Mouse (Mus musculus): ENCODE measurements at regions not wholly inside any gene's neighbourhood (a gene's known extent, or its start where the extent isn't known, plus 50 kb on each side); places are given as distances from the start of the nearest gene placed in this dataset.

DNA sequence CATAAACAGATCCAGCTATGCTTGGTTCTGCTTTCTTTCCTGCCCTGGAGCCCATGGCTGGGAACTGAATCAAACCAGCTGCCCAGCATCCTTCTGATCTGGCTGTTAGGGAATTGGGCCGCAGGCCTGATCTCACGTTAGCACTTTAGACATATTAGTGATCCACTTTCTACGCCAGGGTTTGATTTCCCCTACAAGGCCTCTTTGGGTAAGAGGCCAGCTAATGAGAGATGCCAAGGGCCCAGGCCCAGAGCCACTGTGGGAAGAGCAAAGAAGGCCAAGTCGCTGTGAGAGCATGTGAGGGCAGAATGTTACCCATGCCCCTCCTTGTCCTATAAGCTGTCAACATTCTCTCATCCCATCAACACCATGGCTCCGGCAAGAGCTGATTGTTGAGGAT is 116.3 kb downstream of the Olfm1 start:
- Histone ChIP-seq H3K27ac (ENCODE audit: low read length) (no peak overlapping the region), H3K4me2 (replicated peaks; ENCODE audit: low read depth, low read length) (no peak overlapping the region), H3K4me1 (ENCODE audit: insufficient read depth, low read length) (no peaks in the 10 kb centered on the region), H3K27me3 (ENCODE audit: insufficient read depth, low read length) (no peaks in the 10 kb centered on the region), H3K9me3 (ENCODE audit: low read length) (no peaks in the 10 kb centered on the region), H3K36me3 (ENCODE audit: insufficient read depth, low read length) (no peaks in the 10 kb centered on the region), H3K9ac (replicated peaks; ENCODE audit: low read length) (no peak overlapping the region), H3K4me3 (ENCODE audit: low read length) (no peak overlapping the region)
- 85% methylated on average over 5 of the region's 5 CpGs for WGBS
- ATAC-seq (ENCODE audit: low FRiP score, low TSS enrichment), result no peak

DNA sequence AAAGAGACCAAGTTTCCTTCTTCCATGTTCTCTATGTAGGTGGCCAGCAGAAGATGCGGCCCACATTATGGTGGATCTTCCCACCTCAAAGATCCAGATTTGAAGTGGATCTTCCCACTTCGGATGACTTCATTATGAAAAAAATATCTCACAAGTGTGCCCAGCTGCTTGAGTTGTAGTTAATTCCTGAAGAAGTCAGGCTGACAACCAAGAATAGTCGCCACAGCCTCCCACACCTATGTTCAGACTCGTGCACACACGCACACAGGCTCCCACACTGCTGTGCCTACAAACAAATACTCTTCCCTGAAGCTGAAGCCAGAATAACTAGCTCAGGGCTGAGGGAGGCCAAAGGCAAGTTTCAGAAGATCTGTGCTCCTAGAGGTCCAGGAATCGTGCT is 119.4 kb downstream of the Olfm1 start:
- H3K9ac ChIP-seq (replicated peaks; ENCODE audit: low read length), result no peak overlapping the region
- no peak overlapping the region for H3K27ac ChIP-seq (ENCODE audit: low read length)
- ATAC-seq (ENCODE audit: low FRiP score, low TSS enrichment), result no peak
- WGBS, result 79% methylated on average over 6 of the region's 6 CpGs
- no peak overlapping the region for H3K4me3 ChIP-seq (ENCODE audit: low read length)
- no peaks in the 10 kb centered on the region for H3K9me3 ChIP-seq (ENCODE audit: low read length)
- no peak overlapping the region for H3K4me2 ChIP-seq (replicated peaks; ENCODE audit: low read depth, low read length)
- H3K36me3 ChIP-seq (ENCODE audit: insufficient read depth, low read length), result no peaks in the 10 kb centered on the region
- no peaks in the 10 kb centered on the region for H3K27me3 ChIP-seq (ENCODE audit: insufficient read depth, low read length)
- no peaks in the 10 kb centered on the region for H3K4me1 ChIP-seq (ENCODE audit: insufficient read depth, low read length)

DNA sequence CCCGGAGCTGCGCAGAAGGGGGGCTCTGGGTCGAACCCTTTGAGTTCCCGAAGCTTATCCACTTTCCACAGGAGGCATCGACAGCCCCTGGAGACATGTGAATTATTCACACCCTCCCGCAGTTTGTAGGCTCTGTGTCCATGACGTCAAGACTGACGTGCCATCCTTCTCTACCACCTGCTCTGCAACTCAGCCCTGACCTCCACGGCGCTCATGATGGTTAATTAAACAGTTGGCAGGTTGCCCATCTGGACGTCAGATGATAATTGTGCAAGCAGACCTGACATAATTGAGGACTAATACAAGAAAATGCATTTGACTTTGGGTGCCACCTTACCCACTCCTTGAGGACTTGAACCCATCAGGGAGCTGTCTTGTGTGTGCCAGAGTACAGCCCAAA is 121.1 kb upstream of the Ppp1r26 start:
- Histone ChIP-seq H3K9me3 (ENCODE audit: low read length) (no peaks in the 10 kb centered on the region), H3K4me1 (ENCODE audit: insufficient read depth, low read length) (no peaks in the 10 kb centered on the region), H3K4me2 (replicated peaks; ENCODE audit: low read depth, low read length) (no peak overlapping the region), H3K27ac (ENCODE audit: low read length) (no peak overlapping the region), H3K4me3 (ENCODE audit: low read length) (no peak overlapping the region), H3K27me3 (ENCODE audit: insufficient read depth, low read length) (0 out of 2 replicates have a peak, but pooled peaks cover 2% of the 10 kb centered on the region), H3K36me3 (ENCODE audit: insufficient read depth, low read length) (no peaks in the 10 kb centered on the region), H3K9ac (replicated peaks; ENCODE audit: low read length) (no peak overlapping the region)
- no peak for ATAC-seq (ENCODE audit: low FRiP score, low TSS enrichment)
- WGBS, result 59% methylated on average over 11 of the region's 11 CpGs

DNA sequence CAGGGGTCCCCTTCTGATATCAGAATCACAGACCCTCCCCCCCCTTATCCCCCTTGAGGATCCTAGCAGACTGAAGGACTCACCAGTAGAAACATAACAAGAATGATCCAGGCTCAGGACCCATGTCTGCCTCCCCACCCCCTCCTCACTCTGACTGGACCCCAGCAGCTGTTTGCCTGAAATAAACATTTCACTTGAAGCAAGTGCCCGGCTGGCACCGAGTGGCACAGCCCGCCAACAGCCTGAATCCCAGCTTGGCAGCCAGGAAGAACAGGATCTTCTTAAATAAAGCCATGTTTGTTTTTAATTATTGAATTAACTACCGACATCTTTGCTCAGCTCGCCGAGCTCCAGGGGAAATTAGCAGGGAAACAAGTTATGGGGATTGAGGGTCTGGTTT is 120.5 kb upstream of the Ppp1r26 start:
- Histone ChIP-seq H3K36me3 (ENCODE audit: insufficient read depth, low read length) (no peaks in the 10 kb centered on the region), H3K4me1 (ENCODE audit: insufficient read depth, low read length) (no peaks in the 10 kb centered on the region), H3K27ac (ENCODE audit: low read length) (no peak overlapping the region), H3K4me3 (ENCODE audit: low read length) (no peak overlapping the region), H3K9me3 (ENCODE audit: low read length) (no peaks in the 10 kb centered on the region), H3K4me2 (replicated peaks; ENCODE audit: low read depth, low read length) (no peak overlapping the region), H3K9ac (replicated peaks; ENCODE audit: low read length) (no peak overlapping the region), H3K27me3 (ENCODE audit: insufficient read depth, low read length) (0 out of 2 replicates have a peak, but pooled peaks cover 2% of the 10 kb centered on the region)
- ATAC-seq (ENCODE audit: low FRiP score, low TSS enrichment), result no peak
- WGBS, result 69% methylated on average over 6 of the region's 6 CpGs

- no peak overlapping the region for H3K4me3 ChIP-seq (ENCODE audit: low read length)
- no peaks in the 10 kb centered on the region for H3K36me3 ChIP-seq (ENCODE audit: insufficient read depth, low read length)
- H3K9ac ChIP-seq (replicated peaks; ENCODE audit: low read length), result no peak overlapping the region
- no peak overlapping the region for H3K27ac ChIP-seq (ENCODE audit: low read length)
- no peaks in the 10 kb centered on the region for H3K4me1 ChIP-seq (ENCODE audit: insufficient read depth, low read length)
- 0 out of 2 replicates have a peak, but pooled peaks cover 2% of the 10 kb centered on the region for H3K27me3 ChIP-seq (ENCODE audit: insufficient read depth, low read length)
- no peaks in the 10 kb centered on the region for H3K9me3 ChIP-seq (ENCODE audit: low read length)
- WGBS, result 83% methylated on average over 3 of the region's 3 CpGs
- ATAC-seq (ENCODE audit: low FRiP score, low TSS enrichment), result no peak
- no peak overlapping the region for H3K4me2 ChIP-seq (replicated peaks; ENCODE audit: low read depth, low read length)
Measured at GRCm38 (mm10) chr2:28326682-28327081, 119.9 kb upstream of the Ppp1r26 start.

- H3K4me2 ChIP-seq (replicated peaks; ENCODE audit: low read depth, low read length), result no peak overlapping the region
- ATAC-seq (ENCODE audit: low FRiP score, low TSS enrichment), result no peak
- 93% methylated on average over 5 of the region's 5 CpGs for WGBS
- no peaks in the 10 kb centered on the region for H3K4me1 ChIP-seq (ENCODE audit: insufficient read depth, low read length)
- no peak overlapping the region for H3K9ac ChIP-seq (replicated peaks; ENCODE audit: low read length)
- H3K4me3 ChIP-seq (ENCODE audit: low read length), result no peak overlapping the region
- H3K9me3 ChIP-seq (ENCODE audit: low read length), result no peaks in the 10 kb centered on the region
- no peak overlapping the region for H3K27ac ChIP-seq (ENCODE audit: low read length)
- no peaks in the 10 kb centered on the region for H3K36me3 ChIP-seq (ENCODE audit: insufficient read depth, low read length)
- H3K27me3 ChIP-seq (ENCODE audit: insufficient read depth, low read length), result no peaks in the 10 kb centered on the region
Measured at GRCm38 (mm10) chr2:28329130-28329529, 117.5 kb upstream of the Ppp1r26 start.

- no peaks in the 10 kb centered on the region for H3K27me3 ChIP-seq (ENCODE audit: insufficient read depth, low read length)
- no peak overlapping the region for H3K4me3 ChIP-seq (ENCODE audit: low read length)
- H3K9me3 ChIP-seq (ENCODE audit: low read length), result no peaks in the 10 kb centered on the region
- H3K4me1 ChIP-seq (ENCODE audit: insufficient read depth, low read length), result no peaks in the 10 kb centered on the region
- no peaks in the 10 kb centered on the region for H3K36me3 ChIP-seq (ENCODE audit: insufficient read depth, low read length)
- H3K4me2 ChIP-seq (replicated peaks; ENCODE audit: low read depth, low read length), result no peak overlapping the region
- 27% methylated on average over 9 of the region's 9 CpGs for WGBS
- H3K9ac ChIP-seq (replicated peaks; ENCODE audit: low read length), result no peak overlapping the region
- ATAC-seq (ENCODE audit: low FRiP score, low TSS enrichment), result no peak
- no peak overlapping the region for H3K27ac ChIP-seq (ENCODE audit: low read length)
Measured at GRCm38 (mm10) chr2:28335141-28335789, 111.3 kb upstream of the Ppp1r26 start.

DNA sequence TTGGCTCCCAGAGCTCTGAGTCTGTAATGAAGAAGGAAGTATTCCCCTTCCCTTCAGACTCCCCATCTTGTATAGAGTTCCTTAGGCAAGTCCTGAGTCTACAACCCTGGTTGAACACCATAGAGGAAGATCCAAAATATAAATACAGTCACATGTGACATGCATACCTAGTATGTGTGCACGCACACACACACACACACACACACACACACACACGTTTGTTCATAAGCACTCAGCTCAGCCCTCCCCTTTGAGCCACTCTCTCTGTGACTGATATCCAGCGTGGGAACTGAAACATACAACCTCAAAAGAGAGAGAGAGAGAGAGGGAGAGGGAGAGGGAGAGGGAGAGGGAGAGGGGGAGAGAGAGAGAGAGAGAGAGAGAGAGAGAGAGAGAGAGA is 110.8 kb upstream of the Ppp1r26 start:
- no peak for ATAC-seq (ENCODE audit: low FRiP score, low TSS enrichment)
- WGBS, result 58% methylated on average over 3 of the region's 3 CpGs
- Histone ChIP-seq H3K4me3 (ENCODE audit: low read length) (no peak overlapping the region), H3K27me3 (ENCODE audit: insufficient read depth, low read length) (no peaks in the 10 kb centered on the region), H3K27ac (ENCODE audit: low read length) (no peak overlapping the region), H3K36me3 (ENCODE audit: insufficient read depth, low read length) (no peaks in the 10 kb centered on the region), H3K9ac (replicated peaks; ENCODE audit: low read length) (no peak overlapping the region), H3K4me1 (ENCODE audit: insufficient read depth, low read length) (no peaks in the 10 kb centered on the region), H3K4me2 (replicated peaks; ENCODE audit: low read depth, low read length) (no peak overlapping the region), H3K9me3 (ENCODE audit: low read length) (no peaks in the 10 kb centered on the region)

DNA sequence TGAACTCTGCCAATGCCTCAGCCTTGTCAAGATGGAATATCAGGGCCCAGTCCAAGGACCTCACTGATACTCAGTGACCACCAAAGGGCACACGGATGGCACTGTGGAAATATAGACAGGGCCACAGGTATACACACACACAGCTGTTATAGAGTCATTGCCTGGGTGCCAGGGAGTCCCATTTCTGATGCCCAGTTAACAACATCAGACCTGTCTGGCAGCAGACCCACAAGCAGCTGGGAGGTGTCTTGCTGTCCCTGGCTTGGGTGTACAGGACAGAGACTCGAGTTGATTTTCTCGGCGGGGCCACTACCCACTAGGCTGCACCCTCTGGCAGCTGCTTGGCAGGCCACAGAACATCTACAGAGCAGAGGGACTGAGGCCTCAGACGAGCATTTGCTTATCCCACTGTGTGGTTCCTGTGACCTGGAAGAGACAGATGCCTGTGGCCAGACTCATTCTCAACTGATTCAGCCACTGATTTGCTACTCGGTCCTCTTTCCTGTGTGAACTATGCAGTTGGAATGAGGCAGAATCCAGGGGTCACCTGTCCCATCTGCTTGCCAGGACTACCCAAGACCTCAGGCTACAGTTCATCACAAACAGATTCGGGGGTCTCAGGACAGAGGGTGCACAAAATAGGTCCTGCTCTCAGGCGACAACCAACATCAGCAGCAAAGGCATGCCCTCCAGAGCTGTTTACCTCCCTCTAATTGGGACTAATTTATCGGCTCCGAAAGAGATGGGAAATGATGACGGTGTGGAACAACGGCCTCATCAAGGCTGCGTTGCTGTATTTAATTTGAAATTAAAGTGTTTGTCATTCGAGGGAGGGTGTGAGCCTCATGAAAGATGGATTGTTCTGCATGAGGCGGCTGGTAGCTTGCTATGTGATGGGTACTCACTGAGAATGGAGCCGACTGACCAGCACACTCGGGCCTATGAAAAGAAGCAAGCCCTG is 110.0 kb upstream of the Ppp1r26 start:
- WGBS, result 74% methylated on average over 17 of the region's 17 CpGs
- Histone ChIP-seq H3K4me1 (ENCODE audit: insufficient read depth, low read length) (no peaks in the 10 kb centered on the region), H3K9me3 (ENCODE audit: low read length) (no peaks in the 10 kb centered on the region), H3K9ac (replicated peaks; ENCODE audit: low read length) (no peak overlapping the region), H3K36me3 (ENCODE audit: insufficient read depth, low read length) (no peaks in the 10 kb centered on the region), H3K4me3 (ENCODE audit: low read length) (no peak overlapping the region), H3K27ac (ENCODE audit: low read length) (no peak overlapping the region), H3K27me3 (ENCODE audit: insufficient read depth, low read length) (no peaks in the 10 kb centered on the region), H3K4me2 (replicated peaks; ENCODE audit: low read depth, low read length) (no peak overlapping the region)
- no peak for ATAC-seq (ENCODE audit: low FRiP score, low TSS enrichment)

DNA sequence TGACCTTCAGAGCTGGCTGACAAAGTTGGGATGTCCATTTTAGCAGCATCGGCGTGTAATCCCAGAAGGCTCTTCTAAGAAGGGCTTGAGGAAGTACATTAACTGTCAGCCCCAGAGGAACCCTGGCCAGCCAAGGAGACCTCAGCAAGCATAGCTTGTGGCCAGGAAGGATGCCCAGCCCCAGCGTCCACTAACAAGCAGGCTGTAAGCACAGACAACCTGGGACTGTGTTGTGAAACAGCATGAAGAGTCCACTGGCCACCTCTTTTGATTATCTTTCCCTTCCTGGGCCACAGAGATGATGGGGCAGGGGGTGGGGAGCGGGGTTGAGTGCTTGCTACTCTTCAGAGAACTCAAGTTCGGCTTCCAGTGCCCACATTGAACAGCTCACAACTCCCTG is 109.0 kb upstream of the Ppp1r26 start:
- Histone ChIP-seq H3K4me3 (ENCODE audit: low read length) (no peak overlapping the region), H3K9ac (replicated peaks; ENCODE audit: low read length) (no peak overlapping the region), H3K9me3 (ENCODE audit: low read length) (no peaks in the 10 kb centered on the region), H3K4me2 (replicated peaks; ENCODE audit: low read depth, low read length) (no peak overlapping the region), H3K4me1 (ENCODE audit: insufficient read depth, low read length) (no peaks in the 10 kb centered on the region), H3K27ac (ENCODE audit: low read length) (no peak overlapping the region), H3K36me3 (ENCODE audit: insufficient read depth, low read length) (no peaks in the 10 kb centered on the region), H3K27me3 (ENCODE audit: insufficient read depth, low read length) (no peaks in the 10 kb centered on the region)
- ATAC-seq (ENCODE audit: low FRiP score, low TSS enrichment), result no peak
- 83% methylated on average over 5 of the region's 5 CpGs for WGBS
